8 mouse cellular contexts compared by ENCODE assay signal in genomic region chr13:89334494-89334893, GRCm38 (mm10).
DNase-seq lines count a peak whose midpoint lies in the region; ATAC-seq and TF ChIP-seq lines count a peak whose summit lies in the region.

No protein-coding gene starts in this region.

- H3K4me2 ChIP-seq in kidney, embryonic 14.5 days (replicated peaks; ENCODE audit: low read depth, low read length) = no peak overlapping the region

- H3K27ac ChIP-seq in kidney, embryonic 14.5 days (ENCODE audit: low read depth, low read length) = no peak overlapping the region
- H3K27ac ChIP-seq in MEL (ENCODE audit: control insufficient read depth, low read depth, low read length) = no peak overlapping the region
- H3K27ac ChIP-seq in embryonic facial prominence, embryonic 10.5 days (replicated peaks) = no peak overlapping the region

- ATAC-seq in kidney, embryonic 14.5 days (ENCODE audit: low FRiP score, low TSS enrichment) = 0 out of 2 replicates have a peak, but pooled peaks have one; percentile 49

- peak; percentile 67 for TF ChIP-seq RAD21 in MEL (IDR thresholded peaks at IDR 0.05; ENCODE audit: low read depth, low read length)

- no peak overlapping the region for H3K9ac ChIP-seq in kidney, embryonic 14.5 days (ENCODE audit: low read depth, low read length)
- no peak overlapping the region for H3K9ac ChIP-seq in MEL (ENCODE audit: control insufficient read depth, low read depth, low read length, poor library complexity, severe bottlenecking)

- H3K9me3 ChIP-seq in kidney, embryonic 14.5 days (ENCODE audit: control insufficient read depth, low read length) = no peaks in the 10 kb centered on the region
- H3K9me3 ChIP-seq in MEL (replicated peaks; ENCODE audit: insufficient read depth, low read length) = no peaks in the 10 kb centered on the region
- no peaks in the 10 kb centered on the region for H3K9me3 ChIP-seq in embryonic facial prominence, embryonic 10.5 days

- 52% methylated on average over 1 of the region's 1 CpGs for WGBS in kidney, embryonic 14.5 days
- WGBS in embryonic facial prominence, embryonic 10.5 days = 42% methylated on average over 1 of the region's 1 CpGs

- DNase-seq in kidney, adult 18-20 months = no peak
- peak; percentile 32 for DNase-seq in MEL (ENCODE audit: low read depth, low spot score)
- peak; percentile 38 for DNase-seq in embryonic facial prominence, embryonic 10.5 days (ENCODE audit: low spot score)
- peak; percentile 15 for DNase-seq in lung, postnatal 14 days
- no peak for DNase-seq in cerebellum, adult 9-11 months
- no peak for DNase-seq in cerebellum, postnatal 4 days (ENCODE audit: low spot score in 2 of 2)
- no peak for DNase-seq in gastrocnemius, postnatal 4 days (ENCODE audit: low spot score in 2 of 2)

- TF ChIP-seq EP300 in MEL (IDR thresholded peaks at IDR 0.05; ENCODE audit: low read depth in 1 of 2, low read length in 2 of 2) = no peak

- no peaks in the 10 kb centered on the region for H3K79me2 ChIP-seq in MEL (ENCODE audit: control insufficient read depth, insufficient read depth, low read length, poor library complexity)

- TF ChIP-seq CTCF in MEL (IDR thresholded peaks at IDR 0.05 in 2 of 3, conservative IDR thresholded peaks at IDR 0.05 in 1 of 3; ENCODE audit: control insufficient read depth in 1 of 3, insufficient read depth in 1 of 3, low read depth in 2 of 3, low read length in 3 of 3, poor library complexity in 1 of 3, severe bottlenecking in 1 of 3) = peak; percentile 5 to 56 (median 27); a peak in 4 of 6 replicates

- H3K4me1 ChIP-seq in kidney, embryonic 14.5 days (ENCODE audit: control insufficient read depth, insufficient read depth, low read length) = 0 out of 2 replicates have a peak, but pooled peaks cover 3% of the 10 kb centered on the region
- H3K4me1 ChIP-seq in MEL (ENCODE audit: control insufficient read depth in 1 of 2, insufficient read depth in 2 of 2, low read length in 2 of 2) = no peaks in the 10 kb centered on the region
- H3K4me1 ChIP-seq in embryonic facial prominence, embryonic 10.5 days = no peaks in the 10 kb centered on the region

- no peaks in the 10 kb centered on the region for H3K36me3 ChIP-seq in kidney, embryonic 14.5 days (ENCODE audit: control insufficient read depth, insufficient read depth, low read length)
- H3K36me3 ChIP-seq in MEL (ENCODE audit: control insufficient read depth in 1 of 2, insufficient read depth in 2 of 2, low read length in 2 of 2) = no peaks in the 10 kb centered on the region
- no peaks in the 10 kb centered on the region for H3K36me3 ChIP-seq in embryonic facial prominence, embryonic 10.5 days (replicated peaks)

- TF ChIP-seq POLR2A in MEL (IDR thresholded peaks at IDR 0.05; ENCODE audit: control insufficient read depth in 1 of 2, insufficient read depth in 1 of 2, low read depth in 1 of 2, low read length in 2 of 2, poor library complexity in 1 of 2) = no peak

- no peaks in the 10 kb centered on the region for H3K27me3 ChIP-seq in kidney, embryonic 14.5 days (ENCODE audit: control insufficient read depth, insufficient read depth, low read length)
- no peaks in the 10 kb centered on the region for H3K27me3 ChIP-seq in MEL (ENCODE audit: control insufficient read depth in 1 of 2, insufficient read depth in 2 of 2, low read length in 2 of 2)
- H3K27me3 ChIP-seq in embryonic facial prominence, embryonic 10.5 days (replicated peaks; ENCODE audit: low read depth, poor library complexity, severe bottlenecking) = no peaks in the 10 kb centered on the region

- no peak overlapping the region for H3K4me3 ChIP-seq in kidney, embryonic 14.5 days (ENCODE audit: low read length)
- no peak overlapping the region for H3K4me3 ChIP-seq in MEL (ENCODE audit: control insufficient read depth in 1 of 2, insufficient read depth in 1 of 2, low read depth in 2 of 2, low read length in 2 of 2)
- no peak overlapping the region for H3K4me3 ChIP-seq in embryonic facial prominence, embryonic 10.5 days

TF ChIP-seq in MEL, 35 proteins besides CTCF, POLR2A, EP300 and RAD21:
- TF ChIP-seq MEF2A (IDR thresholded peaks at IDR 0.05; ENCODE audit: extremely low read depth, insufficient replicate concordance, low read depth, low read length, poor library complexity, severe bottlenecking) (no peak), SIN3A (IDR thresholded peaks at IDR 0.05; ENCODE audit: low read length) (no peak), ZMIZ1 (IDR thresholded peaks at IDR 0.05; ENCODE audit: low read depth, low read length) (no peak), RCOR1 (IDR thresholded peaks at IDR 0.05; ENCODE audit: low read depth, low read length) (no peak), MYC (IDR thresholded peaks at IDR 0.05; ENCODE audit: low read depth, low read length) (no peak), SMC3 (IDR thresholded peaks at IDR 0.05; ENCODE audit: low read depth, low read length) (peak; percentile 62), USF2 (IDR thresholded peaks at IDR 0.05; ENCODE audit: borderline replicate concordance in 1 of 2, insufficient read depth in 1 of 2, low read depth in 1 of 2, low read length in 2 of 2) (no peak), USF1 (IDR thresholded peaks at IDR 0.05; ENCODE audit: low read depth, low read length) (no peak), CHD2 (IDR thresholded peaks at IDR 0.05; ENCODE audit: low read length) (no peak), MYB (IDR thresholded peaks at IDR 0.05; ENCODE audit: low read depth, low read length) (no peak), ZC3H11A (IDR thresholded peaks at IDR 0.05; ENCODE audit: low read depth, low read length) (peak; percentile 40), UBTF (IDR thresholded peaks at IDR 0.05; ENCODE audit: borderline replicate concordance, insufficient read depth, low read depth, low read length) (no peak), POLR2AphosphoS2 (IDR thresholded peaks at IDR 0.05; ENCODE audit: low read length) (no peak)

Comparison
In these comparisons a context has a peak if more than half of its experiments do, and no peak if none do; other contexts are left out.
1. DNase-seq: peak in MEL (single experiment), embryonic facial prominence, embryonic 10.5 days (single experiment) and lung, postnatal 14 days (single experiment); none in kidney, adult 18-20 months (single experiment), cerebellum, adult 9-11 months (single experiment), cerebellum, postnatal 4 days (0 of 2) and gastrocnemius, postnatal 4 days (0 of 2).